Mouse (Mus musculus) intestine, embryonic 14.5 days (tissue): ENCODE measurements at regions not wholly inside any gene's neighbourhood (a gene's known extent, or its start where the extent isn't known, plus 50 kb on each side); places are given as distances from the start of the nearest gene placed in this dataset.

ENCODE experiments used
- ATAC-seq: fragments of 200-750 bp; cut with Nextera tagmentation; replicated peaks from 2 replicates; pipeline ENCODE4 v1.8.0; 2017; ENCODE audit warnings: low read depth, moderate number of reproducible peaks, moderate TSS enrichment, moderate library complexity; ENCODE audit not compliant: low FRiP score, low TSS enrichment
- DNase-seq: peaks from one replicate; pipeline ENCODE4 v3.0.0-alpha.2; 2018; ENCODE audit warnings: low spot score
- H3K27ac ChIP-seq: fragments of 300-500 bp; sonication (generic); 2 replicates; pipeline ENCODE4 v1.5.1; 2014; ENCODE audit warnings: low read depth, mild to moderate bottlenecking, control low read depth
- H3K27me3 ChIP-seq: fragments of 300-500 bp; sonication (generic); replicated peaks from 2 replicates; pipeline ENCODE4 v1.6.1; 2014; ENCODE audit warnings: low read length, control low read depth; ENCODE audit not compliant: control insufficient read depth, insufficient read depth
- H3K36me3 ChIP-seq: fragments of 300-500 bp; sonication (generic); 2 replicates; pipeline ENCODE4 v1.6.1; 2014; ENCODE audit warnings: low read length, control low read depth; ENCODE audit not compliant: control insufficient read depth, insufficient read depth
- H3K4me1 ChIP-seq: fragments of 300-500 bp; sonication (generic); replicated peaks from 2 replicates; pipeline ENCODE4 v1.6.1; 2014; ENCODE audit warnings: low read length, control low read depth, mixed read lengths; ENCODE audit not compliant: control insufficient read depth, insufficient read depth
- H3K4me2 ChIP-seq: fragments of 300-500 bp; sonication (generic); 2 replicates; pipeline ENCODE4 v1.6.1; 2014; ENCODE audit warnings: low read length
- H3K4me3 ChIP-seq: fragments of 300-500 bp; sonication (generic); 2 replicates; pipeline ENCODE4 v1.5.1; 2014; ENCODE audit warnings: low read depth, low read length, control low read depth, mixed read lengths
- H3K9ac ChIP-seq: fragments of 300-500 bp; sonication (generic); 2 replicates; pipeline ENCODE4 v1.6.1; 2014; ENCODE audit warnings: mild to moderate bottlenecking, low read length
- H3K9me3 ChIP-seq: fragments of 300-500 bp; sonication (generic); 2 replicates; pipeline ENCODE4 v1.6.1; 2016; ENCODE audit warnings: low read length, control low read depth; ENCODE audit not compliant: control insufficient read depth
- WGBS: fragments of 180-500 bp; shearing (Covaris S2); extraction: QIAGEN DNeasy Blood & Tissue Kit; methylation state at CpG from one replicate; pipeline ENCODE4 v1.1.7; 2014; 5-methylcytosine and 5-hydroxymethylcytosine counted together

GRCm38 (mm10) chr10:67454149-67454548 is 81.1 kb upstream of the Egr2 start:
- H3K36me3 ChIP-seq = no peaks in the 10 kb centered on the region
- H3K27ac ChIP-seq = no peak overlapping the region
- no peaks in the 10 kb centered on the region for H3K9me3 ChIP-seq
- no peaks in the 10 kb centered on the region for H3K27me3 ChIP-seq
- H3K4me3 ChIP-seq = no peak overlapping the region
- DNase-seq = no peak
- no peak for ATAC-seq
- no peak overlapping the region for H3K9ac ChIP-seq
- no peak overlapping the region for H3K4me2 ChIP-seq
- WGBS = 37% methylated on average over 7 of the region's 7 CpGs
- H3K4me1 ChIP-seq = no peaks in the 10 kb centered on the region

GRCm38 (mm10) chr10:67458447-67459272 is 76.6 kb upstream of the Egr2 start:
- Histone ChIP-seq H3K36me3 (no peaks in the 10 kb centered on the region), H3K27me3 (no peaks in the 10 kb centered on the region), H3K4me2 (no peak overlapping the region), H3K4me3 (no peak overlapping the region), H3K9me3 (no peaks in the 10 kb centered on the region), H3K9ac (no peak overlapping the region), H3K4me1 (no peaks in the 10 kb centered on the region), H3K27ac (no peak overlapping the region)
- ATAC-seq (no peak), DNase-seq (no peak)
- WGBS = 46% methylated on average over 22 of the region's 22 CpGs

DNA sequence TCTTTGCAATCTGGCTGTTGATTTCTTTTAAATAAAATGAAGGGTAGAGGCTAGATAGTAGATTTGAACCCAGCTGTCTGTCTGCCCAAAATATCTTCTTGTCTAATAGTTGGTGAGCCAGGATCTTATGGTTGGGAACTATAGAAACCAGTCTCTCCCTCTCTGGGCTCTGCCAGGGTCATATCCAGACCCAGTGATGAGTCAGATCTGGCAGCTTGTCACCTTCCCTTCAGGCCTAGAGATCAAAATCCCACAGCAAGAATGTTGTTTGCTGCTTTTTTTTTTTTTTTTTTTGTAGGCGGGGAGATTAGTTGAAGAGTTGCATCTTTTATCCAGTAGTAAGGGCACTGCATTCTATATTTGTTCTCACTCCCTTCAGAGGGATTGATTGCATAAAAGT is 74.0 kb upstream of the Egr2 start:
- ATAC-seq (no peak), DNase-seq (no peak)
- 79% methylated on average over 1 of the region's 1 CpGs for WGBS
- Histone ChIP-seq H3K4me2 (no peak overlapping the region), H3K27me3 (no peaks in the 10 kb centered on the region), H3K4me1 (no peaks in the 10 kb centered on the region), H3K9me3 (no peaks in the 10 kb centered on the region), H3K36me3 (no peaks in the 10 kb centered on the region), H3K27ac (no peak overlapping the region), H3K9ac (no peak overlapping the region), H3K4me3 (no peak overlapping the region)

- 69% methylated on average over 1 of the region's 1 CpGs for WGBS
- Histone ChIP-seq H3K4me2 (no peak overlapping the region), H3K4me1 (no peaks in the 10 kb centered on the region), H3K36me3 (no peaks in the 10 kb centered on the region), H3K9me3 (no peaks in the 10 kb centered on the region), H3K27me3 (no peaks in the 10 kb centered on the region), H3K27ac (no peak overlapping the region), H3K4me3 (no peak overlapping the region), H3K9ac (no peak overlapping the region)
- no peak for ATAC-seq
- DNase-seq = no peak
Observed at GRCm38 (mm10) chr10:67461862-67462261, 73.4 kb upstream of the Egr2 start.

DNA sequence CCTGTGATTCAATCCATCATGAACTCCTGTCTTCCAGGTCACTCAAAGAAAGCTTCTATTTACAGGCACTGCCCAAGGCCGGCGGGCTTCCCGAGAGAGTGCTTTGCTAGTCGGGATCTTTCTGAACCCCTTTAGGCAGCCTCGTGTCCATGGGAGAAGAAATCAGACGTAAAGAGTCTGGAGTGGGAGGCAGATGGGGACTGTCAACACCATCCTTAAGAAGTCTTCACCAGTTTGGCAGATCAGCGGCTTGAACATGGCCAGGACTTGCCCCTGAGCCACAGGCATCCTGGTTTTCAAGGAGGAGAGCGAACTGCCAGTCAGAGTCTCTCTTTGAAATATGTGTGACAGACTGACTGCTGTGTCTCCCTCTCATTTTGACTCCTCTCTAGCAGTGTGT is 66.6 kb upstream of the Egr2 start:
- H3K4me1 ChIP-seq = no peaks in the 10 kb centered on the region
- H3K4me2 ChIP-seq = no peak overlapping the region
- ATAC-seq (no peak), DNase-seq (no peak)
- 64% methylated on average over 8 of the region's 8 CpGs for WGBS
- H3K9ac ChIP-seq = no peak overlapping the region
- no peak overlapping the region for H3K4me3 ChIP-seq
- H3K9me3 ChIP-seq = no peaks in the 10 kb centered on the region
- no peaks in the 10 kb centered on the region for H3K36me3 ChIP-seq
- no peaks in the 10 kb centered on the region for H3K27me3 ChIP-seq
- H3K27ac ChIP-seq = no peak overlapping the region

DNA sequence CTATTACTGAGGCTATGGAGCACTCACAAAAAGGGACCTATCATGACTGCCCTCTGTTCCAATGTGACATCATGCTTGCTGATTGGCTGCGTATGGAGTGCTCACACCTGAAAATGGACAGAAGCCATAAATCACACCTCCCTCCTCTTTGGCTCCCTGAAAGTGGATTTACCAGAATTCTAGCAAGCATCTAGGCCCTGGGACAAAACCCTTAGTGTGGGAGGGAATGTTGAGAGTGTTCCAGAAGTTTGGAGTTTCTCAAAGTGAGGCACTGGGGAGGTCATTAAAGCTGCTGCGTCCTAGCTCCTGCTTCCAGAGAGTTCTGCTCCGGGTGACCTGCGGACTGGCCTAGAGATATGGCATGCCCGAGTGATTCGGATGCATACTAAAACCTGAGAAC is 62.3 kb upstream of the Egr2 start:
- Histone ChIP-seq H3K9me3 (no peaks in the 10 kb centered on the region), H3K27ac (no peak overlapping the region), H3K36me3 (no peaks in the 10 kb centered on the region), H3K4me3 (no peak overlapping the region), H3K9ac (no peak overlapping the region), H3K27me3 (no peaks in the 10 kb centered on the region), H3K4me1 (no peaks in the 10 kb centered on the region), H3K4me2 (no peak overlapping the region)
- ATAC-seq (no peak), DNase-seq (no peak)
- 84% methylated on average over 6 of the region's 6 CpGs for WGBS

- DNase-seq (no peak), ATAC-seq (no peak)
- no peaks in the 10 kb centered on the region for H3K27me3 ChIP-seq
- H3K9ac ChIP-seq = no peak overlapping the region
- H3K27ac ChIP-seq = no peak overlapping the region
- no peaks in the 10 kb centered on the region for H3K4me1 ChIP-seq
- H3K9me3 ChIP-seq = no peaks in the 10 kb centered on the region
- no peaks in the 10 kb centered on the region for H3K36me3 ChIP-seq
- no peak overlapping the region for H3K4me2 ChIP-seq
- no peak overlapping the region for H3K4me3 ChIP-seq
- WGBS = 61% methylated on average over 2 of the region's 2 CpGs
Observed at GRCm38 (mm10) chr10:67474336-67474735, 60.9 kb upstream of the Egr2 start.

DNA sequence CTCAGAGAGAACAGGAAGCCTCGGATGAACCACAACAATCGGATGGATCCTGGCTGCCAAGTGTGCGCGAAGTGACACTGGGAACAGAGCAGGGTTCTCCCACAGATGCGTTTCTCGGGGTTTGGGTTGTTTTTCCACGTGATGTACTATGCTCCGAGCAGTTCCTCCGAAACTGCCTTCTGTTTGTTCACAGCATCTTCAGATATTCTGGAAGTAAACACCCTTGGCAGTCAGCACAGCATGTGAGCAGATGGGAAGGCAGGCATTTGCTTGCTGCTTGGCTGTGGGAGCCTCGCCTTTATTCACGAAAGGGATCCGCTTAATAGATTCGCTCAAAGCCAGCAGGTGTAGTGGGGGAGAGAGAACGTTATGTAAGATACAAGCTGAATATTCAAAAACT is 53.0 kb upstream of the Egr2 start:
- ATAC-seq (no peak), DNase-seq (no peak)
- Histone ChIP-seq H3K27me3 (no peaks in the 10 kb centered on the region), H3K9me3 (peaks cover 9% of the 10 kb centered on the region; the same call in 1 of the 2 replicates), H3K4me3 (no peak overlapping the region), H3K4me2 (no peak overlapping the region), H3K4me1 (no peaks in the 10 kb centered on the region), H3K36me3 (no peaks in the 10 kb centered on the region), H3K27ac (no peak overlapping the region), H3K9ac (no peak overlapping the region)
- 65% methylated on average over 14 of the region's 14 CpGs for WGBS

DNA sequence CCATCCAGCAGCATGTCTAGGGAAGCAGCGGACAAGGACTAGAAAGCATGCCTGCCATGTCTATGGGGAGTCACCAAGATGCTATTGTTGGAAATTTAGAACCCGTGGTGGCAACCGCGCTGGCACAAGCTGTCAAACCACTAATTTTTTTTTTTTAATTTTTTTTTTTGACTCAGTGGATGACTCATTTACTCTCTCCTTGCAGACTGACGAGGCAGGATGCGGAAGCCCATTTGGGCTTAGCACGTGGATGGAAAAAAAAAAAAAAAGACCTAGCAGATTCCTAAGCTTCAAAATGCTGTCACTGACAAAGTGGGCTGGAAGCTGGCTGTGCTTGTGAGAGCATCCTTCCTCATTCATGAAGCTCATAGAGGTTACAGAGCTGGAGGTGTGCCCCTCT is 51.9 kb upstream of the Egr2 start:
- Histone ChIP-seq H3K36me3 (no peaks in the 10 kb centered on the region), H3K4me1 (no peaks in the 10 kb centered on the region), H3K9me3 (peaks cover 9% of the 10 kb centered on the region; the same call in 1 of the 2 replicates), H3K9ac (no peak overlapping the region), H3K27ac (no peak overlapping the region), H3K4me2 (no peak overlapping the region), H3K4me3 (no peak overlapping the region), H3K27me3 (no peaks in the 10 kb centered on the region)
- ATAC-seq (no peak), DNase-seq (no peak)
- WGBS = 82% methylated on average over 7 of the region's 7 CpGs
